Mouse (Mus musculus) macrophage (primary cell): Measurements from ENCODE around the gene Nckap5. TPM values are rescaled to one million over a fixed set of nuclear protein-coding genes. Genes with fewer than 3 reads are reported as not detected.

ENCODE experiments used
- H3K27ac ChIP-seq: fragments of 350-480 bp; formaldehyde crosslinking; 2 replicates; pipeline ENCODE4 v1.9.0; 2021
- H3K36me3 ChIP-seq: fragments of 350-480 bp; formaldehyde crosslinking; 2 replicates; pipeline ENCODE4 v1.9.0; 2021; ENCODE audit errors: inconsistent target
- H3K4me3 ChIP-seq: fragments of 350-480 bp; formaldehyde crosslinking; 2 replicates; pipeline ENCODE4 v1.9.0; 2021; ENCODE audit errors: inconsistent target
- H3K79me2 ChIP-seq: fragments of 350-480 bp; formaldehyde crosslinking; 2 replicates; pipeline ENCODE4 v1.9.0; 2021; ENCODE audit errors: inconsistent target
- WGBS: methylation state at CpG from one replicate; pipeline ENCODE4 v1.1.7; 2026; ENCODE audit warnings: inconsistent platforms; ENCODE audit not compliant: missing documents; 5-methylcytosine and 5-hydroxymethylcytosine counted together
- polyA plus RNA-seq: library from polyadenylated mRNA; stranded (reverse); fragments of 250-400 nt; gene quantifications from 3 replicates; pipeline ENCODE4 v1.2.4, GENCODE M21; 2018; ENCODE audit warnings: inconsistent platforms

Nckap5 gene
- polyA plus RNA-seq, 1 experiment from 2014 or later = not detected

DNA sequence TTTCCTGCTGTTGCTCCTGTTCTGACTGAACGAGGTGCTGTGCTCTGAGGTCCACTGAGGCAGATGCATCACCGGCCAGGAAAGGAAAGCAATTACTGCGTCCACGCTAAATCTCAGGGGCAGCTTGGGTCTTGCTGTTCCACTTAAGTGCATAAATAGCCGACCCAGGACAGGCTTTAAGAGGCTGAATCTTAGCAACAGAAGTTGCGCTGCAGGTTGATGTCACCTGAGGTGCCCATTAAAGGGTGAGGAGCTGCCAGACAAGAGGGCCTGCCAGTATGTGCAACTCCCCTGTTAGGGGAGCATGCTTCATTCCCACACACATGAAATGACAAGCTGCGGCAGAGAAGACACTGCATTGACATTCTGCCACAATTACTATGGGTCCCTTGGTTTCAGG, 282.6 kb downstream of the Nckap5 start:
- Histone ChIP-seq H3K4me3 (no peak overlapping the region), H3K27ac (no peak overlapping the region), H3K79me2 (no peaks in the 10 kb centered on the region), H3K36me3 (no peaks in the 10 kb centered on the region)
- WGBS = 85% methylated on average over 7 of the region's 7 CpGs

DNA sequence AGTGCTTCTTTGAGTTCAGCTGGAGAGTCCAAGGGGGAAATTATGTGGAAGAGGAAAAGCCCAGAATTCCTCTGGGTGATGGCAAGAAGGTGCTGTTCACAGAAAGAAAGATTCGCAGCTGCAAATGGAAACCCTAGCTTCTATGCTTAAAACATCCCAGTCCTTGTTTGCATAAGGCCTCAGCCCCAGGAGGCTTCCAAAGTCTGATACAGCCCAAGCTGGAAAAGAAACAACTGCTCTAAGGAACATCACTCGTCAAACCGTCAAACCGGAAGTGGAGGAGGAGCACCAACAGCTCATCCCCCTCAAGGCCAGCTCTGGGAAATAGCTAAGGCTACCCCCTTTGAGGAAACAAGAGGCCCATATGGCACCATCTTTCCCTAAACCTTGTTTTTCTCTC, 286.1 kb downstream of the Nckap5 start:
- H3K4me3 ChIP-seq = no peak overlapping the region
- H3K27ac ChIP-seq = no peak overlapping the region
- H3K79me2 ChIP-seq = no peaks in the 10 kb centered on the region
- no peaks in the 10 kb centered on the region for H3K36me3 ChIP-seq
- WGBS = 86% methylated on average over 4 of the region's 4 CpGs

DNA sequence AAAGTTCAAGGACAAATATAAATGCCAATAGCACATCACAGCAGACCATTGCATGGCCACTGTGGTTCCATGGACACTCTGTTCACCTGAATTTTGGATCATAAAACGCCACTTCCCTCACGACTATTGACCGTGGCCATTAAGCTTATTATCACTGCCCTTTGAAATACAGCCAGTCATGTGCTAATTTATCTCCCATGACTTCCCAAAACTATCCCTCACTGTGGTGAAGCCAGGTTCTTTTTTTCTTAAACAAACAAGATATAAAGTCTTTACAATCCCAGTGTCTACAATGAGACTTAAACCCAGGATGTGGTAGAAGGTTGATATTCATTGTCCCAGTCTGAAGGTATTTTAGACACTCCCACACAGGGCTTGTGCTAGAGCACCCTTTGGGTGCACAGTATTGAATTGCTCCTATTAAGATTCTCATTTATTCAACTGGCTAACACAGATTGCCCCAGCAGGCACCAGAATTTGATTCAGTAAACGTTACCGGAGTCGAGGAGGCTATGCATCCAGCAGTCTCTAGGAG, 293.3 kb downstream of the Nckap5 start:
- WGBS = 93% methylated on average over 6 of the region's 6 CpGs
- H3K79me2 ChIP-seq = no peaks in the 10 kb centered on the region

DNA sequence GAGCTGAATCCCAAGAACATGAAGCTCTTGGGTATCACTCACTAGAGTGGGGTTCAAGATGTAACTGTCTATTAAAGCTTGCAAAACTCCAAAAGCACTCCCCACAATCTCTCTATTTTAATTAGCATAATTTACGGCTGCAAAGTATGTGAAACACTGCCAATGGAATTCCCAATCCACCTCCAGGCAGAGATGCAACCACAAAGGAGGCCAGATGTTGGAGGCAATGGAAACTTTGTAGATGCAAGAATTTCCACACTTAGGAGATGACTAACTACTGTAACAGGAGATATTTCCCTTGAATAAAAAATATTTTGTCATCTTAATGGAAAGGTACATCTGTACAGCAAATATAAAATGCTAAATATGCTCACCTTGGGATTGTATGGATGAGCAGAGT, 295.1 kb downstream of the Nckap5 start:
- H3K79me2 ChIP-seq = no peaks in the 10 kb centered on the region
- H3K36me3 ChIP-seq = no peaks in the 10 kb centered on the region
- H3K4me3 ChIP-seq = no peak overlapping the region
- 93% methylated on average over 1 of the region's 1 CpGs for WGBS
- H3K27ac ChIP-seq = no peak overlapping the region

More for the DNA sequence above, 293.3 kb downstream of the Nckap5 start:
- H3K36me3 ChIP-seq = no peaks in the 10 kb centered on the region
- H3K27ac ChIP-seq = no peak overlapping the region
- no peak overlapping the region for H3K4me3 ChIP-seq

DNA sequence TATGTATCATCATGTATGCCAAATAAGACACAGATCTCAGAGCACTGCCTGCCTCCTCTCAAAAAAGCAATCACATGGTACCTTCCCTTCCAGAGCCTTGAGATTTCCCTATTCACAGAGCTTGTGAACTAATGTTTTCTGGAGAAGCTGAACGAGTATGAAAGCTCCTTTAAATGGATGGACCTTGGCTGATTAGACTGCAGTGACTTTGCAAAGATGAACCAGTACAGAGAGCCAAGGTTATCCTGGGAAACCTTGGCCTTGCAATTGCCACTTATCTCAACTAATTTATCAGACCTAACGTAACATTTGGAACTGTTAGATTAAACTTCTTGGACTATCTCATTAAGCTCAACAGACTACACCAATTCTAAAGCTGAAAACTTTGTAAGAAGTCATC, 296.6 kb downstream of the Nckap5 start:
- H3K27ac ChIP-seq = no peak overlapping the region
- H3K79me2 ChIP-seq = no peaks in the 10 kb centered on the region
- H3K36me3 ChIP-seq = no peaks in the 10 kb centered on the region
- no peak overlapping the region for H3K4me3 ChIP-seq
- 58% methylated on average over 2 of the region's 2 CpGs for WGBS

DNA sequence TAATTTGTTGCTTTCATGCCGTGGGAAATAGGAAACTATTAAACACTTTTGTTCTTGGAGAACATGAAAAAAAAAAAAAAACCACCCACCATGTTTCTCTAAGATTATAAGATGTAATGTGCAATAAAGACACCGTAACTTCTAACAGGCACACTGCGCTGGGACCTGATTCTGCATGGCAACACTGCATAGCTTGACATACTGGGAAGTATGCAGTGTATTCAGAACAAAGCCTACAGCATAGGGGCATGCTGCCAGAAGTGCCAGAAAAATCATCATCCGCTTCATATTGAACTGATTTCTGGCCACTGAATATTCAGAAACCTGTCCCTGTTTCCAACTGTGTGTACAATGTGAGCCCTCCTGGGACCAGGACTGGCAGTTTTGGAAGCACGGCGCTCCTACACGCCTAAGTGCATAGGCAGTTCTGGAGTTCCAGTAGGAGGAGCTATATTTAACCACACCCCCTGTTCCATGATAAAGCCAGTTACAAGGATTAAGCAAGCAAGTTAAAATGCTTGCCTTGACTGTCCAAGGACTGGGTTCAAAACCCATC, 302.5 kb downstream of the Nckap5 start:
- WGBS = 97% methylated on average over 7 of the region's 7 CpGs
- H3K36me3 ChIP-seq = no peaks in the 10 kb centered on the region
- H3K27ac ChIP-seq = no peak overlapping the region
- no peaks in the 10 kb centered on the region for H3K79me2 ChIP-seq
- no peak overlapping the region for H3K4me3 ChIP-seq

DNA sequence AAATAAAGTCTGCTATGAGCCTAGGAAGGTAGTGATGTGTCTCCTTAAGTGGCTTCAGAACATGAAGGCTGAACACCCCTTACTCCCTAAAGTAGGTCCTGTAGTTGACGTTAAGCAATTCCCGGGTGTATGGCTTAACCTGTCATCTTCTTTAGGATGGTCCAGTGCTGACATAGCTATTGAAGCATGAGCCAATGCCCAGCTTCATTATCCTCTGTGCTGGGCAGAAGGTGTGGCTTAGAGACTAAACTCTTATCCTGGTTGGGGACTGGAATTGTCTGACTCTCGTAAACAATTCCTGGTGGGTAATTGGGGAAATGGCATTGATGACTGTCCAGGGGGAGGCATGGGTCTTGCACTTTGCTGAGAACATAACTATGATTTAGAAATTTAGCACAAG, 312.5 kb downstream of the Nckap5 start:
- H3K36me3 ChIP-seq = no peaks in the 10 kb centered on the region
- no peak overlapping the region for H3K27ac ChIP-seq
- H3K79me2 ChIP-seq = no peaks in the 10 kb centered on the region
- 92% methylated on average over 3 of the region's 3 CpGs for WGBS
- H3K4me3 ChIP-seq = no peak overlapping the region

DNA sequence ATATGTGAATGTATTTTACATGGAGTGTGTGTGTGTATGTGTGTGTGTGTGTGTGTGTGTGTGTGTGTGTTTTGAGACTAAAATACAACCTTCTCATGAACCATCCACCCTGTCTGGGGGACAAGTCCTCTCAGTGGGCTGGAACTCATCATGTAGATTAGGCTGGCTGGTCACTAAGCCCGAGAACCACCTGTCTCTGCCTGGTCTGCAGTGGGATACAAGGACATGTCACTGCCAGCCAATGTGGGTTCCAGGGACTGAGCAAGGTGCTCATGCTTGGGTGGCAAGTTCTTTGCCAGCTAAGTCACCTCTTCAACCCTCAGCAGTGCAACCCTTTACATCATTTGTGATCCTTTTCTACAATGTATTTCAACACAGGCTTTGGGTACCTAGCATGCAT, 313.2 kb downstream of the Nckap5 start:
- H3K79me2 ChIP-seq = no peaks in the 10 kb centered on the region
- WGBS = 86% methylated on average over 1 of the region's 1 CpGs
- H3K36me3 ChIP-seq = no peaks in the 10 kb centered on the region
- no peak overlapping the region for H3K27ac ChIP-seq
- no peak overlapping the region for H3K4me3 ChIP-seq

DNA sequence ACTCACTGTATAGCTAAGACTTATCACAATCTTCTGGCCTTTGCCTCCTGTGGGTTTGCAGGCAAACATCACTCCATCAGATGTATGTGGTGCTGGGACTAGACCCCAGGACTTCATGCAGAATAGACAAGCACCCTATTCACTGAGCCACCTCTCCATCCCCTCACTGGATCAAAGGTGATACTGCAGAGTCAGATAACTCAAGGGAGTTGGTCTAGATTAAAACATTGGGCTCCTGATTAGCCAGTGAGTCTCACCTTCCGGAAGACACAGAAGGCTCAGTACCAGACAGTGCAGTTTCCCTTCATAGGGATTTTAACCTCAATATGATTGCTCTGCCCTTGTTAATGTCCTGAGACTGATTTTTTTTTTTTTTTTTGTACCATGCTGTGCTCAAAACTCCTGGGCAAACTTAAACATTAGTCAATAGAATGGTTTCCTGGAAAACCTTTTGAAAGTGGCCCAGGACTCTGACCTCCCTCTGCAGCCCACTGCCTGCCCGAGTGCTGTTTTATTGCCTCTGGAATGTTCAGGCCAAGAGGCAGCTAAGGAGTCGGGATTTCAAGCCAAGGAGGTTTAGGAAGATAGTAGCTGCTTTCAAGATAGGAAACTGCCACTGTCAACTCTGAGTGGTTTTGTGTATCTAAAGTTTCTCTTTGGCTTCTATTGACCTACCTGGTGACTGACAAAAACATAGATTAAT, 315.4 kb downstream of the Nckap5 start:
- H3K36me3 ChIP-seq = no peaks in the 10 kb centered on the region
- WGBS = 59% methylated on average over 3 of the region's 3 CpGs
- H3K27ac ChIP-seq = no peak overlapping the region
- no peaks in the 10 kb centered on the region for H3K79me2 ChIP-seq
- no peak overlapping the region for H3K4me3 ChIP-seq

DNA sequence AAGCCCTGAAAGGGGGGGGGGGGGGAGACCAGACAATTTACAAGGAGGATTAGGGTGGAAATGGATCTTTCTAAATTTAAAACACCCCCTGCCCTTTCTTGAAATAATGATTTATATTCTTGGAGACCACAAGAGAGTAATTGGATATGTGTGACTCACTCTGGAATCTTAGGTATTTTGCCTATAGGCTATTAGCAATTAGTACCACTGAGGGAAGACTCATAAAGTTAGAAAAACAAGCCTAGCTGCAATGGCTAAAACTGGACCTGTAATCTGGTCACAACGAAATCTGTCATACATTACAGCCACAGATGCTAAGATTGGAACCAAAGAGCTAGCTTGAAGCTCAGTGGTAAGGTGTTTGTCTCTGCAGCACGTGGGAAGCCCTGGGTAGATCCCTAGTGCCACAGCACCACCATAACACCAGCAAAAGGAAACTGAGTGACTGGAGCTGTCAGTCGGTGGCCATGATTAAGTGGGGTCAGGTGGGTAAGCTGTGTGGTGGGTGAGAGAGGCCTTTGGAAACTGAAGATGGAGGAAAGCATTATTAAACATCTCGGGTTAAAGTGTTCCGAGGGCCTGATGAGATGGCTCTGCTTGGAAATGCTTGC, 318.7 kb downstream of the Nckap5 start:
- 70% methylated on average over 5 of the region's 5 CpGs for WGBS

DNA sequence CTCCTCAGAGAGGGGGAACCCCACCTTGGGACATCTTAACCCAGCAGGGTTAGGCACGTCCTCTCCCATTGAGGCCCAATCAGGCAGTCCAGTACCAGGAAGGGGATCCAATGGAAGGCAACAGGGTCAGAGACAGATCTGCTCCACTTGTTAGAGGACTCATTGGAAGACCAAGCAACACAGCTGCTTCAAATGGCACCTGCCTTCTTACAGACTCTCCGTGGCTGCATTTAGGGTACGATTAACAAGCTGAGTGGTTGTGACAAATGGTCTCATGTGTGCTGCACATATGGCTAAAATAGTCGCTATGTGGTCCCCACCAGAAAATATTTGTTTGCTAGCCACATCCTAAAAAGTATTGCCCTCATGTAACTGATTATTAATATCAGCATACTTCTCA, 325.9 kb downstream of the Nckap5 start:
- H3K4me3 ChIP-seq = no peak overlapping the region
- H3K36me3 ChIP-seq = no peaks in the 10 kb centered on the region
- H3K79me2 ChIP-seq = no peaks in the 10 kb centered on the region
- H3K27ac ChIP-seq = no peak overlapping the region
- WGBS = 80% methylated on average over 4 of the region's 4 CpGs

More for the DNA sequence above, 318.7 kb downstream of the Nckap5 start:
- Histone ChIP-seq H3K27ac (no peak overlapping the region), H3K79me2 (no peaks in the 10 kb centered on the region), H3K4me3 (no peak overlapping the region), H3K36me3 (no peaks in the 10 kb centered on the region)

DNA sequence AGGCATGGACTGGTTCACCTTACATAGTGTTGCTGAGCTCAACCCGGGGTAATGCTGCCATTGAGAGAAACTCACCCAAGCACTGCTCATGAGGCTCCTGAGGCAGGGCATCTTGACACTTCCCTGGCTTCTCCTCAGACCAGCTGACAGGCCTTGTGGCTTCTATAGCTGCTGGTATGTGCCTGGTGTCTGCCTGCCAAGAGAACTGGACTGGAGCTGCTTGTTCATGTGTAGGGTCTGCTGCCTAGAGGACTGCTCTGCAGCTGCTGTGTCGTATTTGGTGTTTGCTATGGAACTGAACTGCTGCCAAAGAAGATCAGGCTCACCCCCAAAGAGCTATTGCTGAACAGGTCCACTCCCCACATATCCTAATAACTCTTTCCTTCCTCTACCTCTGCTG, 327.9 kb downstream of the Nckap5 start:
- Histone ChIP-seq H3K27ac (no peak overlapping the region), H3K36me3 (no peaks in the 10 kb centered on the region), H3K4me3 (no peak overlapping the region), H3K79me2 (no peaks in the 10 kb centered on the region)
- 92% methylated on average over 2 of the region's 2 CpGs for WGBS

DNA sequence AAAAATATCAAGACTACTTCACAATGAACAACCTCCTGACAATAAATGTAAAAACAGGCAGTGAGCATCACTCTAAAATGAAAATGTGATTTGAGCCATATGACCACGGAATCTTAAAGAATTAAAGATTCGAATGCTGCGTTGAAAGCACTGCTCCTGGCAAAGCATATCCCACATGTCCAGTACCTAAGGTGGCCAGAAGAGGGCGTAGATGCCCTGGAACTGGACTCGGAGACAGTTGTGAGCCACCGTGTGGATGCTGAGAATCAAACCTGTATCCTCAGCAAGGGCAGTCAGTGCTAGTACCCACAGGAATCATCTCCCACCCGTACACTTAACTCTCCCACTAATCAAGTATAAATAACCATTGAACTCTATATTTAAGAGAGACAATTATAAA, 333.9 kb downstream of the Nckap5 start:
- Histone ChIP-seq H3K79me2 (no peaks in the 10 kb centered on the region), H3K4me3 (no peak overlapping the region), H3K36me3 (no peaks in the 10 kb centered on the region), H3K27ac (no peak overlapping the region)
- WGBS = 87% methylated on average over 7 of the region's 7 CpGs

DNA sequence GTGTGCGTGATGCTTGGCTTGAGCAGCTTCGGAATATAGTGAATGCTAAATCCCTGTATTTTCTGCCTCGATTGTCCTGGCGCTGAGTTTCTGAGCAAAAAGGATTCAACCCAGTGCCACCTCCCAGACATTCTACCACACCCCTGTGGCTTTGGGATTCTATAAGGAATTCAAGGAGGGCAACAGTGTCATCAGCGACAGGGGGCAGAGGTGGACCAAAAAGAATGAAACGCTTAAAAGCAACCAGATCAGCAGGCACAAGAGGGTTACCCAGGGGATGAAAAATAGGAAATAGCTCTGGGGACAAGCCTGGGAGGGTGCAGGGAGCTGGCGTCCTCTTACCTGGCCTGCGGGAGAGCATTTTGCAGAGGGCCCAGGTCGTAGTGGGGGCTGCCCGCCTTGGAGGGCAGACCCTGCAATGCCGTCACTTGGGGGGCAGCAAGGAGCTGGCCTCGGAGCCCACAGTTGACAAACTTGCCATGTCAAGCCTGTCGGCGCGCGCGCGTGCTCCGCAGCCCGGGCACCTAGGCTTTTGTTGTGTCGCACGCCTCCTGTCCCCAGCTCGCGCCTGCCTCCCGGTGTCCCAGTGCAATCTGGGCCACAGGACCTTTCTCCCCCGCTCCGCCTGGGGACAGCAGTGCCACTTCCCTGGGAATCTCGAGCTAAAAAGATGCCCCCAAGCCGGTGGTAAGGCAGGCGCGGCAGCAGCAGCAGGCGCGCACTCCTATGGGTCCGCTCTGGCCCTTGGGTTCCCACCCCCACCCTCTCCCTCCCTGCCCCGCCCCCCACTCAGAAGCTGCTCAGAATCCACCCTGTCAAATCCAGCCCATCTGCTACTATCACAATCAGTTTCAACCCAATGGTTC, 338.2 kb downstream of the Nckap5 start:
- H3K36me3 ChIP-seq = no peaks in the 10 kb centered on the region
- H3K27ac ChIP-seq = no peak overlapping the region
- no peaks in the 10 kb centered on the region for H3K79me2 ChIP-seq
- H3K4me3 ChIP-seq = no peak overlapping the region
- WGBS = 12% methylated on average over 31 of the region's 35 CpGs
